Mouse (Mus musculus) myocyte (in vitro differentiated cells): Measurements from ENCODE around the gene Il2. TPM values are rescaled to one million over a fixed set of nuclear protein-coding genes. Genes with fewer than 3 reads are reported as not detected.

Experiments
- H3K27me3 ChIP-seq: one replicate; pipeline ENCODE4 v1.6.1; 2011; ENCODE audit not compliant: control insufficient read depth, insufficient read depth, insufficient read length
- H3K36me3 ChIP-seq: one replicate; pipeline ENCODE4 v1.6.1; 2011; ENCODE audit not compliant: control insufficient read depth, insufficient read depth
- H3K4me2 ChIP-seq: one replicate; pipeline ENCODE4 v1.6.1; 2011; ENCODE audit warnings: low read depth, control low read depth
- H3K4me3 ChIP-seq: one replicate; pipeline ENCODE4 v1.5.1; 2011; ENCODE audit warnings: mild to moderate bottlenecking, control low read depth, moderate library complexity
- H3K79me2 ChIP-seq: one replicate; pipeline ENCODE4 v1.6.1; 2011; ENCODE audit not compliant: control insufficient read depth, insufficient read depth
- H3ac ChIP-seq: one replicate; pipeline ENCODE4 v1.6.1; 2011; ENCODE audit not compliant: control insufficient read depth, insufficient read length
- CEBPB ChIP-seq: IDR thresholded peaks from 2 replicates; pipeline ENCODE4 v1.6.1; 2011; ENCODE audit warnings: mild to moderate bottlenecking, moderate library complexity; ENCODE audit not compliant: poor library complexity, insufficient read depth, severe bottlenecking
- E2F4 ChIP-seq: IDR thresholded peaks from one replicate; pipeline ENCODE4 v1.6.1; 2011; ENCODE audit warnings: mild to moderate bottlenecking, control low read depth, moderate library complexity; ENCODE audit not compliant: insufficient read depth
- MAX ChIP-seq: IDR thresholded peaks from one replicate; pipeline ENCODE4 v1.6.1; 2011; ENCODE audit warnings: low read depth, mild to moderate bottlenecking, control low read depth
- MYOD1 ChIP-seq, 3 experiments: IDR thresholded peaks; one replicate each; pipeline ENCODE4 v1.6.1; 2011; ENCODE audit warnings: control low read depth in 2 of 3, low read depth in 2 of 3, mild to moderate bottlenecking in 2 of 3, moderate library complexity in 1 of 3; ENCODE audit not compliant: insufficient read length in 2 of 3, control insufficient read depth in 1 of 3
- MYOG ChIP-seq, 3 experiments: IDR thresholded peaks; one replicate each; pipeline ENCODE4 v1.6.1; 2011; ENCODE audit warnings: control low read depth in 2 of 3, low read depth in 2 of 3, mild to moderate bottlenecking in 2 of 3; ENCODE audit not compliant: insufficient read length in 2 of 3, control insufficient read depth in 1 of 3, insufficient read depth in 1 of 3
- POLR2A ChIP-seq: IDR thresholded peaks from one replicate; pipeline ENCODE4 v1.6.1; 2011; ENCODE audit warnings: low read depth, mild to moderate bottlenecking, control low read depth, moderate library complexity; ENCODE audit not compliant: insufficient read length
- POLR2AphosphoS2 ChIP-seq: IDR thresholded peaks from one replicate; pipeline ENCODE4 v1.6.1; 2011; ENCODE audit warnings: low read depth, control low read depth; ENCODE audit not compliant: insufficient read length
- REST ChIP-seq: IDR thresholded peaks from one replicate; pipeline ENCODE4 v1.6.1; 2011; ENCODE audit warnings: mild to moderate bottlenecking, control low read depth, moderate library complexity; ENCODE audit not compliant: insufficient read depth, insufficient read length
- SRF ChIP-seq: IDR thresholded peaks from one replicate; pipeline ENCODE4 v1.6.1; 2011; ENCODE audit warnings: low read depth; ENCODE audit not compliant: control insufficient read depth, insufficient read length
- TCF12 ChIP-seq: IDR thresholded peaks from one replicate; pipeline ENCODE4 v1.6.1; 2011; ENCODE audit warnings: mild to moderate bottlenecking, control low read depth; ENCODE audit not compliant: poor library complexity, insufficient read depth, severe bottlenecking
- TCF3 ChIP-seq: IDR thresholded peaks from one replicate; pipeline ENCODE4 v1.6.1; 2011; ENCODE audit warnings: low read depth, control low read depth; ENCODE audit not compliant: insufficient read length
- USF1 ChIP-seq: IDR thresholded peaks from one replicate; pipeline ENCODE4 v1.6.1; 2011; ENCODE audit warnings: low read depth, mild to moderate bottlenecking, control low read depth, moderate library complexity
- polyA plus RNA-seq: library from polyadenylated mRNA; unstranded; fragments of >200 nt; fragmentation: generic; extraction: Trizol; gene quantifications from one replicate; pipeline ENCODE4 v1.2.1, GENCODE M21; 2012; ENCODE audit warnings: missing spikeins

The Il2 gene
- polyA plus RNA-seq, 1 experiment, result not detected

DNA sequence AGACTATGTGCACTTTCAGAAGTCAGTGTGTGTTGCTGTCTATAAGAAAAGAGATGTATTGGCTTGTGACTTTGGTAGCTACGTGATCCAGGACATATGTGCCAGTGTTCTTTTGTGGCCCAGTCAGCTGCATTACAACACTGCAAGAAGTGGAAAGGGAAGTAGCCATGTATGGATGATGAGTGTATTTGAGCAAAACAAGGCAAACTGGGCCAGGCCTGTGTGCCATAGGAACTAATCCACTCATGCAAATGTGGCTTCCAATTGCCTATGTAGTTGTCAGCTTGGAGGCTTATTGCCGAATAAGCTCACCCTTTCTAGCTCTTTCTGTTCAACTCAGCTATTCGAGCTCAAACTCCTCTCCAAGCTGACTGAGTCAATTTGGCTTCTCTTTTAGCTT, 13.4 kb upstream of the Il2 start:
- no peaks in the 10 kb centered on the region for H3K36me3 ChIP-seq
- H3K79me2 ChIP-seq, result no peaks in the 10 kb centered on the region
- no peaks in the 10 kb centered on the region for H3K27me3 ChIP-seq
- no peak overlapping the region for H3K4me2 ChIP-seq
- no peak overlapping the region for H3ac ChIP-seq
- TF ChIP-seq TCF3 (no peak), REST (no peak), USF1 (no peak), MYOG (IDR thresholded peaks at IDR 0.05; ENCODE audit: control insufficient read depth in 1 of 3, insufficient read depth in 1 of 3, insufficient read length in 2 of 3, low read depth in 2 of 3) (no peak)
- H3K4me3 ChIP-seq, result no peak overlapping the region

DNA sequence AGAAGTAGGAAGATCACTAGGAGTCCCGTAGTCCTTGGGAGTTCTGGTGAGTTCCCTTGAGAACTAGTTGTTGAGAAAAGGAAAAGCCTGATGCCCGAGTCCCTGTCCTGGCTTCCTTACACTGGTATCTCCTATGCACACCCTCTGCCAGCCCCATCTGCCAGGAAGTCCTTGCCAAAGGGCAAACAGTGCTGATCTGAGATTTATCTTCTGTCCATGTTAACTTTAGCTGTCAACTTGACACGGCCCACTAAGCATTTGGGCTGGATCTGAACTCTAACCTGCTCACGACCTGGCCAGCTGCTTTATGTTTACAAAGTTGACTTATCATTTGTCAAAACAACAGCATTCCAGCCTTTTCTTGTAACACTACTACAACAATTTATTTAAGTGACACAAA, 11.5 kb upstream of the Il2 start:
- Histone ChIP-seq H3K79me2 (no peaks in the 10 kb centered on the region), H3ac (no peak overlapping the region), H3K4me2 (no peak overlapping the region), H3K36me3 (no peaks in the 10 kb centered on the region), H3K27me3 (no peaks in the 10 kb centered on the region), H3K4me3 (no peak overlapping the region)
- no peak for TF ChIP-seq E2F4
- TF ChIP-seq USF1, result no peak
- no peak for TF ChIP-seq TCF3
- TF ChIP-seq TCF12, result no peak
- TF ChIP-seq MYOG (IDR thresholded peaks at IDR 0.05; ENCODE audit: control insufficient read depth in 1 of 3, insufficient read depth in 1 of 3, insufficient read length in 2 of 3, low read depth in 2 of 3), result no peak
- no peak for TF ChIP-seq CEBPB
- TF ChIP-seq MYOD1 (IDR thresholded peaks at IDR 0.05; ENCODE audit: control insufficient read depth in 1 of 3, insufficient read length in 2 of 3, low read depth in 2 of 3), result no peak
- no peak for TF ChIP-seq MAX
- TF ChIP-seq POLR2AphosphoS2, result no peak
- TF ChIP-seq SRF, result no peak
- TF ChIP-seq POLR2A, result no peak
- no peak for TF ChIP-seq REST

DNA sequence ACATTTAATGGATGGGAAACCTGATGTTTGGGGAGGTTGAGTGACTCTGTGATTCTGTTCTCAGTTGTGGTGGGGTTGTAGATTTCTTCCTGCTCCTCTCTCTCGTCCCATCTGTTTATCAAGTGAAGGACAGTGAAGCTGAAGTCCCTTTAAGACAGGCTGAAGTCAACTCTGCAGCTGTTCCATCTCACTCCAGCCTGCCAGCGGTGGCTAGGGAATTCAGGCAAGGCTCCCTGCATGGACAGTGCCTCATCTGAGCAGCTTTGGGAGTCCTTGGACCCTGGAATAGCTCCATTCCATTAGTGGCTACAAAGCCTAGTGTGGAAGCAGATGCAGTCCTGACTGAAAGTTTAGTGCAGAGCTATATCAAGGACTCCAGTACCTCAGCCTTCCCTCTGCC, 3.3 kb upstream of the Il2 start:
- H3K27me3 ChIP-seq, result no peaks in the 10 kb centered on the region
- TF ChIP-seq MYOG (IDR thresholded peaks at IDR 0.05; ENCODE audit: control insufficient read depth in 1 of 3, insufficient read depth in 1 of 3, insufficient read length in 2 of 3, low read depth in 2 of 3) (peak in 2 of 3 experiments; percentile 28 to 47), MYOD1 (IDR thresholded peaks at IDR 0.05; ENCODE audit: control insufficient read depth in 1 of 3, insufficient read length in 2 of 3, low read depth in 2 of 3) (peak; percentile 18 to 86 (median 77)), USF1 (no peak)
- H3ac ChIP-seq, result no peak overlapping the region
- H3K79me2 ChIP-seq, result no peaks in the 10 kb centered on the region
- H3K4me2 ChIP-seq, result peak overlapping the region; percentile 55
- no peaks in the 10 kb centered on the region for H3K36me3 ChIP-seq
- H3K4me3 ChIP-seq, result no peak overlapping the region

- H3ac ChIP-seq, result no peak overlapping the region
- H3K27me3 ChIP-seq, result no peaks in the 10 kb centered on the region
- TF ChIP-seq TCF12 (peak; percentile 91), MYOD1 (IDR thresholded peaks at IDR 0.05; ENCODE audit: control insufficient read depth in 1 of 3, insufficient read length in 2 of 3, low read depth in 2 of 3) (peak; percentile 82 to 92 (median 91)), TCF3 (peak; percentile 67), MYOG (IDR thresholded peaks at IDR 0.05; ENCODE audit: control insufficient read depth in 1 of 3, insufficient read depth in 1 of 3, insufficient read length in 2 of 3, low read depth in 2 of 3) (peak; percentile 57 to 94 (median 90)), E2F4 (no peak), MAX (peak; percentile 68), CEBPB (peak; percentile 94), POLR2AphosphoS2 (no peak), REST (no peak)
- no peaks in the 10 kb centered on the region for H3K79me2 ChIP-seq
- H3K4me2 ChIP-seq, result peak overlapping the region; percentile 55
- no peaks in the 10 kb centered on the region for H3K36me3 ChIP-seq
- H3K4me3 ChIP-seq, result no peak overlapping the region
These were observed 2.5 kb upstream of the Il2 start for GRCm38 (mm10) chr3:37128269-37128668.

DNA sequence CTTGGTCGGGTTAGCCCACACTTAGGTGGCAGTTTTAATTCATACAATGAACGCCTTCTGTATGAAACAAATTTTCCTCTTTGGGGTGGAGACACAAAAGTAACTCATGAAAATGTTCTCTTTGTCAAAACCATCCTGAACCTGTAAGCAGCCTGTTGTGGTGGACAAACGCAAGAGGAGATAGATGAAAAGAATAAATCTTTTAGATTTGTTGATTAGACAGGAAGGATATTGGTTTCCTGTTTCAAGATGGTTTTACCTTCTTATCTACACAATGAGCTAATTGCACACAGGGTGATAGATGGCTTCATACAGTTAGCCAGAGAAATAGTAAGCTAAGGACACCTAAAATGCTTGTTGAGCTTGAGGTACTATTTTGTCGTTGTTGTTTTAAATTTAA, 403 bp upstream of the Il2 start:
- H3K79me2 ChIP-seq, result no peaks in the 10 kb centered on the region
- no peak overlapping the region for H3K4me2 ChIP-seq
- no peaks in the 10 kb centered on the region for H3K36me3 ChIP-seq
- no peak overlapping the region for H3ac ChIP-seq
- H3K27me3 ChIP-seq, result no peaks in the 10 kb centered on the region
- H3K4me3 ChIP-seq, result no peak overlapping the region
- no peak for TF ChIP-seq MAX
- no peak for TF ChIP-seq CEBPB
- TF ChIP-seq SRF, result no peak
- no peak for TF ChIP-seq MYOG (IDR thresholded peaks at IDR 0.05; ENCODE audit: control insufficient read depth in 1 of 3, insufficient read depth in 1 of 3, insufficient read length in 2 of 3, low read depth in 2 of 3)
- no peak for TF ChIP-seq USF1
- no peak for TF ChIP-seq TCF12
- TF ChIP-seq E2F4, result no peak
- no peak for TF ChIP-seq POLR2A
- no peak for TF ChIP-seq REST
- TF ChIP-seq MYOD1 (IDR thresholded peaks at IDR 0.05; ENCODE audit: control insufficient read depth in 1 of 3, insufficient read length in 2 of 3, low read depth in 2 of 3), result no peak
- TF ChIP-seq POLR2AphosphoS2, result no peak
- no peak for TF ChIP-seq TCF3
